Mouse (Mus musculus) erythroblast, embryonic 14.5 days (primary cell): ENCODE data around the gene Kansl2.

Source experiments
- GATA1 ChIP-seq: IDR thresholded peaks from 2 replicates; pipeline ENCODE4 v1.6.1; 2012; ENCODE audit warnings: low read length, inconsistent platforms, mixed read lengths
- TAL1 ChIP-seq: IDR thresholded peaks from 3 replicates; pipeline ENCODE4 v1.6.1; 2012; ENCODE audit warnings: low read length, inconsistent platforms, mixed read lengths

- TF ChIP-seq GATA1, result no peak
- TF ChIP-seq TAL1, result no peak
Observed at GRCm38 (mm10) chr15:98497631-98498030, 36.4 kb downstream of the Kansl2 start.
